Mouse (Mus musculus) lung, embryonic 14.5 days (tissue): Measurements from ENCODE around the gene Prune2. TPM values are rescaled to one million over a fixed set of nuclear protein-coding genes. Genes with fewer than 3 reads are reported as not detected.
A peak's percentile ranks its signal among the peaks of the same experiment; 100 is the strongest.

ENCODE experiments used
- ATAC-seq: fragments of 200-750 bp; cut with Nextera tagmentation; 2 replicates; pipeline ENCODE4 v1.8.0; 2017; ENCODE audit warnings: mild to moderate bottlenecking, moderate TSS enrichment, moderate library complexity; ENCODE audit not compliant: insufficient read depth
- DNase-seq: peaks from one replicate; pipeline ENCODE4 v3.0.0-alpha.2; 2015
- H3K27ac ChIP-seq: fragments of 300-500 bp; sonication (generic); 2 replicates; pipeline ENCODE4 v1.5.1; 2014; ENCODE audit warnings: low read depth, mild to moderate bottlenecking, moderate library complexity
- H3K27me3 ChIP-seq: fragments of 300-500 bp; sonication (generic); 2 replicates; pipeline ENCODE4 v1.6.1; 2014; ENCODE audit warnings: low read length, control low read depth; ENCODE audit not compliant: insufficient read depth
- H3K36me3 ChIP-seq: fragments of 300-500 bp; sonication (generic); 2 replicates; pipeline ENCODE4 v1.6.1; 2014; ENCODE audit warnings: control low read depth; ENCODE audit not compliant: insufficient read depth
- H3K4me1 ChIP-seq: fragments of 300-500 bp; sonication (generic); 2 replicates; pipeline ENCODE4 v1.6.1; 2014; ENCODE audit warnings: antibody characterized with exemption, control low read depth; ENCODE audit not compliant: insufficient read depth
- H3K4me2 ChIP-seq: fragments of 300-500 bp; sonication (generic); 2 replicates; pipeline ENCODE4 v1.6.1; 2014; ENCODE audit warnings: mild to moderate bottlenecking
- H3K4me3 ChIP-seq: fragments of 300-500 bp; sonication (generic); 2 replicates; pipeline ENCODE4 v1.5.1; 2014; ENCODE audit warnings: low read depth, low read length
- H3K9ac ChIP-seq: fragments of 300-500 bp; sonication (generic); 2 replicates; pipeline ENCODE4 v1.6.1; 2014
- H3K9me3 ChIP-seq: fragments of 300-500 bp; sonication (generic); 2 replicates; pipeline ENCODE4 v1.6.1; 2016; ENCODE audit warnings: low read depth, low read length, control low read depth
- CTCF ChIP-seq: IDR thresholded peaks from 2 replicates; pipeline ENCODE4 v1.5.1; 2016; ENCODE audit warnings: antibody characterized with exemption, low read depth
- WGBS: fragments of 180-500 bp; shearing (Covaris S2); extraction: QIAGEN DNeasy Blood & Tissue Kit; methylation state at CpG from one replicate; pipeline ENCODE4 v1.1.7; 2014; 5-methylcytosine and 5-hydroxymethylcytosine counted together
- polyA plus RNA-seq: library from polyadenylated mRNA; unstranded; fragments of >200 nt; fragmentation: Nextera tagmentation; extraction: Ambion mirVana; gene quantifications from 2 replicates; pipeline ENCODE4 v1.2.1, GENCODE M21; 2014

Prune2 gene
- polyA plus RNA-seq, 1 experiment from 2014 or later = 1.4 TPM

- Histone ChIP-seq H3K27me3 (no peaks in the 10 kb centered on the region), H3K9ac (no peak overlapping the region), H3K4me3 (no peak overlapping the region), H3K36me3 (no peaks in the 10 kb centered on the region), H3K9me3 (no peaks in the 10 kb centered on the region), H3K4me1 (no peaks in the 10 kb centered on the region), H3K4me2 (no peak overlapping the region), H3K27ac (no peak overlapping the region)
- DNase-seq (no peak), ATAC-seq (no peak)
- WGBS = 74% methylated on average over 10 of the region's 10 CpGs
- TF ChIP-seq CTCF = no peak
Measured at GRCm38 (mm10) chr19:17256867-17257266, 300.9 kb downstream of the Prune2 start.

- WGBS = 85% methylated on average over 2 of the region's 2 CpGs
- Histone ChIP-seq H3K4me1 (no peaks in the 10 kb centered on the region), H3K27ac (no peak overlapping the region), H3K9me3 (no peaks in the 10 kb centered on the region), H3K4me3 (no peak overlapping the region), H3K9ac (no peak overlapping the region), H3K27me3 (no peaks in the 10 kb centered on the region), H3K36me3 (no peaks in the 10 kb centered on the region), H3K4me2 (no peak overlapping the region)
- no peak for TF ChIP-seq CTCF
- ATAC-seq (no peak), DNase-seq (no peak)
Measured at GRCm38 (mm10) chr19:17263181-17263580, 307.3 kb downstream of the Prune2 start.

- WGBS = 85% methylated on average over 13 of the region's 13 CpGs
- DNase-seq (no peak), ATAC-seq (no peak)
- Histone ChIP-seq H3K9ac (no peak overlapping the region), H3K4me2 (no peak overlapping the region), H3K4me3 (no peak overlapping the region), H3K27me3 (no peaks in the 10 kb centered on the region), H3K4me1 (no peaks in the 10 kb centered on the region), H3K36me3 (no peaks in the 10 kb centered on the region), H3K9me3 (no peaks in the 10 kb centered on the region), H3K27ac (no peak overlapping the region)
- TF ChIP-seq CTCF = no peak
Measured at GRCm38 (mm10) chr19:17263679-17264370, 307.9 kb downstream of the Prune2 start.

- ATAC-seq (no peak), DNase-seq (no peak)
- no peak overlapping the region for H3K27ac ChIP-seq
- 82% methylated on average over 9 of the region's 9 CpGs for WGBS
- H3K4me3 ChIP-seq = no peak overlapping the region
- H3K27me3 ChIP-seq = no peaks in the 10 kb centered on the region
- H3K4me2 ChIP-seq = no peak overlapping the region
- TF ChIP-seq CTCF = no peak
- H3K9ac ChIP-seq = no peak overlapping the region
- no peaks in the 10 kb centered on the region for H3K36me3 ChIP-seq
- no peaks in the 10 kb centered on the region for H3K9me3 ChIP-seq
- no peaks in the 10 kb centered on the region for H3K4me1 ChIP-seq
Measured at GRCm38 (mm10) chr19:17264481-17265196, 308.7 kb downstream of the Prune2 start.

- H3K4me2 ChIP-seq = no peak overlapping the region
- H3K4me3 ChIP-seq = no peak overlapping the region
- ATAC-seq = no peak
- H3K4me1 ChIP-seq = no peaks in the 10 kb centered on the region
- no peak for TF ChIP-seq CTCF
- H3K9ac ChIP-seq = no peak overlapping the region
- H3K9me3 ChIP-seq = no peaks in the 10 kb centered on the region
- H3K27me3 ChIP-seq = no peaks in the 10 kb centered on the region
- no peak for DNase-seq
- no peak overlapping the region for H3K27ac ChIP-seq
- no peaks in the 10 kb centered on the region for H3K36me3 ChIP-seq
- WGBS = 76% methylated on average over 4 of the region's 4 CpGs
Measured at GRCm38 (mm10) chr19:17268669-17269068, 312.8 kb downstream of the Prune2 start.

- Histone ChIP-seq H3K9ac (no peak overlapping the region), H3K27ac (peak overlapping the region; percentile 75; the same call in 1 of the 2 replicates), H3K27me3 (no peaks in the 10 kb centered on the region), H3K9me3 (no peaks in the 10 kb centered on the region), H3K4me1 (no peaks in the 10 kb centered on the region), H3K4me3 (no peak overlapping the region), H3K36me3 (no peaks in the 10 kb centered on the region), H3K4me2 (no peak overlapping the region)
- DNase-seq = peak; percentile 67
- 35% methylated on average over 3 of the region's 3 CpGs for WGBS
- no peak for TF ChIP-seq CTCF
- peak; percentile 44; the same call in 1 of the 2 replicates for ATAC-seq
Measured at GRCm38 (mm10) chr19:17271179-17271622, 315.3 kb downstream of the Prune2 start.

- H3K4me1 ChIP-seq = no peaks in the 10 kb centered on the region
- no peak overlapping the region for H3K4me2 ChIP-seq
- DNase-seq (no peak), ATAC-seq (no peak)
- H3K9ac ChIP-seq = no peak overlapping the region
- 85% methylated on average over 2 of the region's 2 CpGs for WGBS
- no peak for TF ChIP-seq CTCF
- no peak overlapping the region for H3K27ac ChIP-seq
- no peaks in the 10 kb centered on the region for H3K9me3 ChIP-seq
- H3K36me3 ChIP-seq = no peaks in the 10 kb centered on the region
- no peak overlapping the region for H3K4me3 ChIP-seq
- no peaks in the 10 kb centered on the region for H3K27me3 ChIP-seq
Measured at GRCm38 (mm10) chr19:17272988-17273387, 317.1 kb downstream of the Prune2 start.

Other genes with a start within 250 kb of the Prune2 start
- gene Vps13a, start 175.2 kb upstream of the Prune2 start, polyA plus RNA-seq = 12.0 and 12.2 TPM in 2 replicates
- not detected in 2 replicates for gene Foxb2, start 82.3 kb upstream of the Prune2 start, polyA plus RNA-seq